Mouse (Mus musculus): ENCODE data around the gene Mfng. TPM values are rescaled to one million over a fixed set of nuclear protein-coding genes. Genes with fewer than 3 reads are reported as not detected.

The Mfng gene
- polyA plus RNA-seq, 2 experiments = 2.9 to 3.4 TPM

DNA sequence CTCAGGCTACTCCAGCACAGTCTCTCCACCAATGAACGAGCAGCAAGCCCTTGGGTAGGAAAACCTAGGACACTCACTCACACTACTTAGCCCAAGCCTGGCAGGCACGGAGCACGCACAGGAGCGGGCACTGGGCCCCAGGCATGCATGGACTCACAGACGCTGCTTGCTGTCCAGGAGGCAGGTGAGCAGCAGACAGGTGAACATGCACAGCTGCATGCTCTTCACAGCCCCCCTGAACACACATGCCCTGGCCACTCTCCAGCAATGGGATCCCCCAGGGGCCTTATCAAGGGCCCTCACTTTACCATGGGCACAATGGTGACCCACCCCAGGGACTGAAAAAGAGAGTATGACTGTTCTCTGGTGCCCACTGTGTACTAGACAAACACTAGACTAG lies 6.4 kb upstream of the Mfng start:
- Histone ChIP-seq H3K9ac (replicated peaks) (no peak overlapping the region), H3K9me3 (ENCODE audit: control insufficient read depth, low read length) (no peaks in the 10 kb centered on the region), H3K27me3 (ENCODE audit: control insufficient read depth, insufficient read depth, low read length) (no peaks in the 10 kb centered on the region), H3K27ac (no peak overlapping the region), H3K4me3 (ENCODE audit: insufficient read depth in 1 of 2, low read depth in 2 of 2, low read length in 2 of 2) (no peak overlapping the region), H3K4me2 (ENCODE audit: low read depth) (no peak overlapping the region), H3K36me3 (replicated peaks; ENCODE audit: control insufficient read depth, insufficient read depth, low read depth) (no peaks in the 10 kb centered on the region), H3K4me1 (replicated peaks; ENCODE audit: control insufficient read depth in 2 of 2, insufficient read depth in 2 of 2, low read length in 1 of 2) (peaks cover 0 to 3% of the 10 kb centered on the region in 2 experiments; a peak in 1 of 4 replicates)
- no peak for DNase-seq (ENCODE audit: low read depth in 3 of 3, low spot score in 3 of 3)
- TF ChIP-seq EP300 (IDR thresholded peaks at IDR 0.05; ENCODE audit: low read depth) = no peak
- TF ChIP-seq CTCF (IDR thresholded peaks at IDR 0.05; ENCODE audit: low read depth) = no peak
- ATAC-seq (ENCODE audit: insufficient read depth) = no peak
- WGBS (ENCODE audit: insufficient replicate concordance) = 68% methylated on average over 5 of the region's 5 CpGs

DNA sequence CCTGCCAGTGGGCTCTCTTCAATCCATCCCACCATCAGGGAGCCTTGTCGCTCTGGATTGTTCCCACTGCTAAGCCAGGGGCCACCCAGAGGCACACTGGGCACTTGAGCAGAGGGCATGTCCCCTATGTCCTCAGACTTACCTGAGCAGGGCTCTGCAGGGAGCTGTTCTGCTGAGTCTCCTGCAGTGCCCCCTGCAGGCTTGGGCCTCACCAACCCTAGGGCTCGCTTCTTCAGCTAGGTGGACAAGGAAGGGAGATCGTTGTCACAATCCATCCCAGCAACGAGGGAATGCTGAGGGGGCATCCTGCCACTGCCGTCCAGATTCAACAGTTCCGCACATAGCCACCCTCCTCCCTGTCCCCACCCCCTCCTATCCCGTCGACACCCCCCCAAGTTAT lies 6.0 kb upstream of the Mfng start:
- ATAC-seq (ENCODE audit: insufficient read depth) = no peak
- no peak overlapping the region for H3K27ac ChIP-seq
- WGBS (ENCODE audit: insufficient replicate concordance) = 54% methylated on average over 8 of the region's 8 CpGs

GRCm38 (mm10) chr15:78778077-78778870 lies 5.0 kb upstream of the Mfng start:
- Histone ChIP-seq H3K9ac (replicated peaks) (no peak overlapping the region), H3K27ac (no peak overlapping the region), H3K4me3 (ENCODE audit: insufficient read depth in 1 of 2, low read depth in 2 of 2, low read length in 2 of 2) (no peak overlapping the region), H3K4me2 (ENCODE audit: low read depth) (no peak overlapping the region), H3K9me3 (ENCODE audit: control insufficient read depth, low read length) (no peaks in the 10 kb centered on the region), H3K4me1 (replicated peaks; ENCODE audit: control insufficient read depth in 2 of 2, insufficient read depth in 2 of 2, low read length in 1 of 2) (peaks cover 0 to 6% of the 10 kb centered on the region in 2 experiments; a peak in 2 of 4 replicates), H3K27me3 (ENCODE audit: control insufficient read depth, insufficient read depth, low read length) (no peaks in the 10 kb centered on the region), H3K36me3 (replicated peaks; ENCODE audit: control insufficient read depth, insufficient read depth, low read depth) (no peaks in the 10 kb centered on the region)
- DNase-seq (ENCODE audit: low read depth in 3 of 3, low spot score in 3 of 3) (peak; percentile 43 to 53 (median 44)), ATAC-seq (ENCODE audit: insufficient read depth) (0 out of 2 replicates have a peak, but pooled peaks have one; percentile 12)
- TF ChIP-seq CTCF (IDR thresholded peaks at IDR 0.05; ENCODE audit: low read depth) (peak; percentile 90), EP300 (IDR thresholded peaks at IDR 0.05; ENCODE audit: low read depth) (no peak)
- 56% methylated on average over 14 of the region's 15 CpGs for WGBS (ENCODE audit: insufficient replicate concordance)

More for the DNA sequence above, 6.0 kb upstream of the Mfng start:
- DNase-seq (ENCODE audit: low read depth in 3 of 3, low spot score in 3 of 3) = no peak
- peaks cover 0 to 3% of the 10 kb centered on the region in 2 experiments; a peak in 1 of 4 replicates for H3K4me1 ChIP-seq (replicated peaks; ENCODE audit: control insufficient read depth in 2 of 2, insufficient read depth in 2 of 2, low read length in 1 of 2)
- H3K36me3 ChIP-seq (replicated peaks; ENCODE audit: control insufficient read depth, insufficient read depth, low read depth) = no peaks in the 10 kb centered on the region
- no peaks in the 10 kb centered on the region for H3K27me3 ChIP-seq (ENCODE audit: control insufficient read depth, insufficient read depth, low read length)
- no peak overlapping the region for H3K9ac ChIP-seq (replicated peaks)
- no peaks in the 10 kb centered on the region for H3K9me3 ChIP-seq (ENCODE audit: control insufficient read depth, low read length)
- H3K4me2 ChIP-seq (ENCODE audit: low read depth) = no peak overlapping the region
- H3K4me3 ChIP-seq (ENCODE audit: insufficient read depth in 1 of 2, low read depth in 2 of 2, low read length in 2 of 2) = no peak overlapping the region
- TF ChIP-seq EP300 (IDR thresholded peaks at IDR 0.05; ENCODE audit: low read depth) (no peak), CTCF (IDR thresholded peaks at IDR 0.05; ENCODE audit: low read depth) (peak; percentile 62)

- Histone ChIP-seq H3K27ac (no peak overlapping the region), H3K36me3 (replicated peaks; ENCODE audit: control insufficient read depth, insufficient read depth, low read depth) (no peaks in the 10 kb centered on the region), H3K9me3 (ENCODE audit: control insufficient read depth, low read length) (no peaks in the 10 kb centered on the region), H3K4me1 (replicated peaks; ENCODE audit: control insufficient read depth in 2 of 2, insufficient read depth in 2 of 2, low read length in 1 of 2) (peaks cover 0 to 7% of the 10 kb centered on the region in 2 experiments; a peak in 2 of 4 replicates), H3K9ac (replicated peaks) (peak overlapping the region; percentile 41), H3K4me2 (ENCODE audit: low read depth) (peak overlapping the region; percentile 75), H3K27me3 (ENCODE audit: control insufficient read depth, insufficient read depth, low read length) (no peaks in the 10 kb centered on the region), H3K4me3 (ENCODE audit: insufficient read depth in 1 of 2, low read depth in 2 of 2, low read length in 2 of 2) (peak overlapping the region; percentile 44 to 45)
- TF ChIP-seq CTCF (IDR thresholded peaks at IDR 0.05; ENCODE audit: low read depth) (no peak), EP300 (IDR thresholded peaks at IDR 0.05; ENCODE audit: low read depth) (no peak)
- 7% methylated on average over 14 of the region's 14 CpGs for WGBS (ENCODE audit: insufficient replicate concordance)
- DNase-seq (ENCODE audit: low read depth in 3 of 3, low spot score in 3 of 3) (no peak), ATAC-seq (ENCODE audit: insufficient read depth) (peak; percentile 5; the same call in 1 of the 2 replicates)
Observed at GRCm38 (mm10) chr15:78772856-78773255, 419 bp downstream of the Mfng start.

- Histone ChIP-seq H3K9me3 (ENCODE audit: control insufficient read depth, low read length) (no peaks in the 10 kb centered on the region), H3K4me3 (ENCODE audit: insufficient read depth in 1 of 2, low read depth in 2 of 2, low read length in 2 of 2) (peak overlapping the region; percentile 44 to 45), H3K27me3 (ENCODE audit: control insufficient read depth, insufficient read depth, low read length) (no peaks in the 10 kb centered on the region), H3K4me2 (ENCODE audit: low read depth) (peak overlapping the region; percentile 75), H3K4me1 (replicated peaks; ENCODE audit: control insufficient read depth in 2 of 2, insufficient read depth in 2 of 2, low read length in 1 of 2) (peaks cover 0 to 7% of the 10 kb centered on the region in 2 experiments; a peak in 2 of 4 replicates), H3K9ac (replicated peaks) (no peak overlapping the region), H3K36me3 (replicated peaks; ENCODE audit: control insufficient read depth, insufficient read depth, low read depth) (no peaks in the 10 kb centered on the region), H3K27ac (no peak overlapping the region)
- peak; percentile 57; the same call in 1 of the 2 replicates for ATAC-seq (ENCODE audit: insufficient read depth)
- no peak for DNase-seq (ENCODE audit: low read depth in 3 of 3, low spot score in 3 of 3)
- WGBS (ENCODE audit: insufficient replicate concordance) = 4% methylated on average over 4 of the region's 4 CpGs
- TF ChIP-seq EP300 (IDR thresholded peaks at IDR 0.05; ENCODE audit: low read depth) = no peak
- TF ChIP-seq CTCF (IDR thresholded peaks at IDR 0.05; ENCODE audit: low read depth) = no peak
Observed at GRCm38 (mm10) chr15:78772368-78772763, 909 bp downstream of the Mfng start.

Measured in liver, embryonic 14.5 days (tissue).